Mouse (Mus musculus) midbrain, postnatal 0 days (tissue): Measurements from ENCODE around the gene Mib2. TPM values are rescaled to one million over a fixed set of nuclear protein-coding genes. Genes with fewer than 3 reads are reported as not detected.
A peak's percentile ranks its signal among the peaks of the same experiment; 100 is the strongest.
"Not testable (repeated sequence)": the region's sequence is repeated elsewhere in the genome, so short reads cannot be mapped to it uniquely, and the experiment has no call there.

ENCODE experiments used
- ATAC-seq: fragments of 200-750 bp; cut with Nextera tagmentation; 2 replicates; pipeline ENCODE4 v1.8.0; 2017; ENCODE audit warnings: moderate number of reproducible peaks, mild to moderate bottlenecking, moderate TSS enrichment, moderate library complexity; ENCODE audit not compliant: low FRiP score
- DNase-seq: peaks from one replicate; pipeline ENCODE4 v3.0.0-alpha.2; 2015; ENCODE audit warnings: low spot score
- H3K27ac ChIP-seq: fragments of 300-500 bp; sonication (generic); 2 replicates; pipeline ENCODE4 v1.5.1; 2014; ENCODE audit warnings: low read depth, mild to moderate bottlenecking, low read length, mixed read lengths
- H3K27me3 ChIP-seq: fragments of 300-500 bp; sonication (generic); 2 replicates; pipeline ENCODE4 v1.6.1; 2014; ENCODE audit warnings: low read length, control low read depth, mixed read lengths; ENCODE audit not compliant: insufficient read depth
- H3K36me3 ChIP-seq: fragments of 300-500 bp; sonication (generic); 2 replicates; pipeline ENCODE4 v1.6.1; 2014; ENCODE audit warnings: low read length, control low read depth, mixed read lengths; ENCODE audit not compliant: insufficient read depth
- H3K4me1 ChIP-seq: fragments of 300-500 bp; sonication (generic); 2 replicates; pipeline ENCODE4 v1.6.1; 2014; ENCODE audit warnings: mild to moderate bottlenecking, control low read depth, antibody characterized with exemption, low read length, mixed read lengths; ENCODE audit not compliant: insufficient read depth
- H3K4me2 ChIP-seq: fragments of 300-500 bp; sonication (generic); 2 replicates; pipeline ENCODE4 v1.6.1; 2014; ENCODE audit warnings: low read depth, mild to moderate bottlenecking, low read length, mixed read lengths; ENCODE audit not compliant: poor library complexity, severe bottlenecking
- H3K4me3 ChIP-seq: fragments of 300-500 bp; sonication (generic); 2 replicates; pipeline ENCODE4 v1.5.1; 2014; ENCODE audit warnings: low read depth, mild to moderate bottlenecking, low read length, moderate library complexity
- H3K9ac ChIP-seq: fragments of 300-500 bp; sonication (generic); replicated peaks from 2 replicates; pipeline ENCODE4 v1.6.1; 2014; ENCODE audit warnings: mild to moderate bottlenecking, low read length, moderate library complexity, mixed read lengths; ENCODE audit not compliant: poor library complexity, severe bottlenecking
- H3K9me3 ChIP-seq: fragments of 300-500 bp; sonication (generic); 2 replicates; pipeline ENCODE4 v1.6.1; 2016; ENCODE audit warnings: low read length, control low read depth
- CTCF ChIP-seq: IDR thresholded peaks from 2 replicates; pipeline ENCODE4 v1.5.1; 2016; ENCODE audit warnings: antibody characterized with exemption, mild to moderate bottlenecking
- WGBS: fragments of 180-500 bp; shearing (Covaris S2); extraction: QIAGEN DNeasy Blood & Tissue Kit; methylation state at CpG from one replicate; pipeline ENCODE4 v1.1.7; 2014; 5-methylcytosine and 5-hydroxymethylcytosine counted together
- polyA plus RNA-seq: library from polyadenylated mRNA; unstranded; fragments of >200 nt; fragmentation: Nextera tagmentation; extraction: Ambion mirVana; gene quantifications from 2 replicates; pipeline ENCODE4 v1.2.1, GENCODE M21; 2015
- total RNA-seq: library from RNA; depleted of rRNA; stranded (reverse); fragments of >200 nt; gene quantifications from 2 replicates; pipeline ENCODE4 v1.2.3, GENCODE M21; 2014

The Mib2 gene
- total and polyA plus RNA-seq, 2 experiments from 2014 or later: 49.3 to 115 TPM

GRCm38 (mm10) chr4:155675991-155676390 lies 7.0 kb upstream of the Mib2 start:
- Histone ChIP-seq H3K36me3 (no peaks in the 10 kb centered on the region), H3K4me1 (no peaks in the 10 kb centered on the region), H3K9ac (no peak overlapping the region), H3K27ac (no peak overlapping the region), H3K9me3 (no peaks in the 10 kb centered on the region), H3K4me3 (no peak overlapping the region), H3K27me3 (no peaks in the 10 kb centered on the region), H3K4me2 (no peak overlapping the region)
- ATAC-seq: no peak
- peak; percentile 64 for TF ChIP-seq CTCF
- DNase-seq: peak; percentile 28
- WGBS: 83% methylated on average over 2 of the region's 2 CpGs

- no peak for DNase-seq
- Histone ChIP-seq H3K27me3 (no peaks in the 10 kb centered on the region), H3K4me1 (0 out of 2 replicates have a peak, but pooled peaks cover 4% of the 10 kb centered on the region), H3K9me3 (no peaks in the 10 kb centered on the region), H3K9ac (no peak overlapping the region), H3K36me3 (no peaks in the 10 kb centered on the region), H3K4me2 (no peak overlapping the region), H3K4me3 (no peak overlapping the region), H3K27ac (no peak overlapping the region)
- no peak for ATAC-seq
- no peak for TF ChIP-seq CTCF
- WGBS: 57% methylated on average over 2 of the region's 2 CpGs
These were observed 3.1 kb upstream of the Mib2 start for GRCm38 (mm10) chr4:155672082-155672481.

GRCm38 (mm10) chr4:155670236-155670635 lies 1.2 kb upstream of the Mib2 start:
- H3K9me3 ChIP-seq, DNase-seq, H3K36me3 ChIP-seq, ATAC-seq, H3K9ac ChIP-seq, H3K27ac ChIP-seq, H3K4me3 ChIP-seq, H3K4me1 ChIP-seq, H3K4me2 ChIP-seq, H3K27me3 ChIP-seq: not testable (repeated sequence)
- WGBS: 61% methylated on average over 4 of the region's 4 CpGs

- H3K36me3 ChIP-seq: peaks cover 11% of the 10 kb centered on the region; the same call in 1 of the 2 replicates
- DNase-seq: no peak
- no peaks in the 10 kb centered on the region for H3K27me3 ChIP-seq
- no peaks in the 10 kb centered on the region for H3K9me3 ChIP-seq
- TF ChIP-seq CTCF: no peak
- H3K4me3 ChIP-seq: peak overlapping the region; percentile 90
- H3K4me1 ChIP-seq: 0 out of 2 replicates have a peak, but pooled peaks cover 4% of the 10 kb centered on the region
- H3K9ac ChIP-seq: no peak overlapping the region
- H3K4me2 ChIP-seq: peak overlapping the region; percentile 57
- peak; percentile 14; the same call in 1 of the 2 replicates for ATAC-seq
- 1% methylated on average over 8 of the region's 8 CpGs for WGBS
- no peak overlapping the region for H3K27ac ChIP-seq
These were observed 639 bp upstream of the Mib2 start for GRCm38 (mm10) chr4:155669598-155670075.

GRCm38 (mm10) chr4:155666903-155667302 lies 2.1 kb downstream of the Mib2 start:
- no peak overlapping the region for H3K4me3 ChIP-seq
- no peak for TF ChIP-seq CTCF
- H3K9ac ChIP-seq: no peak overlapping the region
- H3K4me2 ChIP-seq: no peak overlapping the region
- H3K36me3 ChIP-seq: peaks cover 15% of the 10 kb centered on the region
- no peaks in the 10 kb centered on the region for H3K9me3 ChIP-seq
- no peak for DNase-seq
- H3K4me1 ChIP-seq: 0 out of 2 replicates have a peak, but pooled peaks cover 4% of the 10 kb centered on the region
- no peaks in the 10 kb centered on the region for H3K27me3 ChIP-seq
- no peak for ATAC-seq
- H3K27ac ChIP-seq: no peak overlapping the region

- no peak overlapping the region for H3K27ac ChIP-seq
- no peaks in the 10 kb centered on the region for H3K9me3 ChIP-seq
- DNase-seq (no peak), ATAC-seq (no peak)
- H3K36me3 ChIP-seq: peaks cover 73% of the 10 kb centered on the region
- no peaks in the 10 kb centered on the region for H3K4me1 ChIP-seq
- H3K4me2 ChIP-seq: no peak overlapping the region
- WGBS: 81% methylated on average over 12 of the region's 12 CpGs
- H3K27me3 ChIP-seq: peaks cover 11% of the 10 kb centered on the region
- no peak for TF ChIP-seq CTCF
- H3K4me3 ChIP-seq: no peak overlapping the region
- no peak overlapping the region for H3K9ac ChIP-seq
These were observed 8.4 kb downstream of the Mib2 start for GRCm38 (mm10) chr4:155660641-155661040.
